Mouse (Mus musculus): ENCODE measurements around the gene Smarcc1. TPM values are rescaled to one million over a fixed set of nuclear protein-coding genes. Genes with fewer than 3 reads are reported as not detected.
A peak's percentile ranks its signal among the peaks of the same experiment; 100 is the strongest.

The Smarcc1 gene
- total and polyA plus RNA-seq, 2 experiments from 2014 or later = 43.0 to 77.1 TPM

DNA sequence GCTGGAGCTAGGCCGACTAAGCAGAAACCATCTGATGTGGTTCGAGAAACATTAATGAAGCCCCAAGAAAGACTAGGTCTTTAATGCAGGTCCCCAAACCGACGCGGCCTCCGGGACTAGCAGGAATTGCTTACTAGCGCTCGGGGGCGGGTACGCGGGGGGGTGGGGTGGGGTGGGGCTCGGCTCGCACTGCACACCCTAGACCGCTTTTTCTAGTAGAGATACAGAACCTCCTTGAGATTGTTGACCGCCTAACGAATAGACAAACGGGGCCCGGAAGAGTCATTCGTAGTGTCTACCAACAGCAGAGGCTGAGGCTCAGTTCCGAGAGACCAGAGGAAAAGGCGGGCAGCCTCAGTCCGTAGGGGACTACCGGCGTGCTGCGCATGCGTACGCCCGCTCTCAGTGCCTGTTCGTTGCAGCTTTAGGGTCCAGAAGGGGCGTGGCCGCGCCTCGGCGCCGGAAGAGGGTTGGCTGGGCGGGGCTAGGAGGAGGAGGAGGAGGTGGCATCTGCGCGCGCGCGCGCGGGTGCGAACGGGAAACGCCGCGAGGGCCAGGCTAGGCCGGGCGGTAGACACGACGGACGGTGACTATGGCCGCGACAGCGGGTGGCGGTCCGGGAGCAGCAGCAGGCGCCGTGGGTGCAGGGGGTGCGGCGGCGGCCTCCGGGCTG is 14.2 kb downstream of the Smarcc1 start:
- under 1% methylated on average over 62 of the region's 64 CpGs for WGBS
- DNase-seq (peak; percentile 99), ATAC-seq (peak; percentile 99)
- Histone ChIP-seq H3K4me1 (ENCODE audit: insufficient read depth) (peaks cover 4% of the 10 kb centered on the region; the same call in 1 of the 2 replicates), H3K36me3 (ENCODE audit: insufficient read depth) (peaks cover 9% of the 10 kb centered on the region; the same call in 1 of the 2 replicates), H3K4me3 (ENCODE audit: low read depth, low read length) (peak overlapping the region; percentile 96), H3K27ac (ENCODE audit: low read depth, low read length) (peak overlapping the region; percentile 92), H3K9ac (peak overlapping the region; percentile 93), H3K4me2 (ENCODE audit: low read depth) (peak overlapping the region; percentile 61), H3K9me3 (ENCODE audit: low read length) (no peaks in the 10 kb centered on the region), H3K27me3 (ENCODE audit: insufficient read depth, low read length) (no peaks in the 10 kb centered on the region)
- TF ChIP-seq CTCF (IDR thresholded peaks at IDR 0.05; ENCODE audit: low read depth) = no peak

DNA sequence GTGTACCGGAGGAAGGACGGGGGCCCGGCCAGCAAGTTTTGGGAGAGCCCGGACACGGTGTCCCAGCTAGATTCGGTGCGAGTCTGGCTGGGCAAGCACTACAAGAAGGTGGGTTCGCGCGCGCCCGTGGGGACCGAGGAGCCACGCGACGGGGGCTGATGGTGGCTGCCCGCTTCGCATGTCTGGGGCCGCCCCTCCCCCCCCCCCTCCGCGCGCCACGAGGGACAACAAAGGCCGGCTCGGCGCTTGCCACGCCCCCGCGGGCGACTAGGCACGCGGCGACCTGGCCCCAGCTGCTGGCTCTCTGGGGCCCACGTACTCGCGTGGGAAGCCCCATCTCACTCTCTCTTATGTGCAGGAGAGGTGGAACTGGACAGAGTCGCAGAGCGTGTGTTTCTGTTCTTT is 14.7 kb downstream of the Smarcc1 start:
- WGBS = 2% methylated on average over 32 of the region's 38 CpGs
- peak overlapping the region; percentile 93 for H3K9ac ChIP-seq
- H3K36me3 ChIP-seq (ENCODE audit: insufficient read depth) = peaks cover 13% of the 10 kb centered on the region
- no peak for TF ChIP-seq CTCF (IDR thresholded peaks at IDR 0.05; ENCODE audit: low read depth)
- H3K4me2 ChIP-seq (ENCODE audit: low read depth) = peak overlapping the region; percentile 61
- ATAC-seq (peak; percentile 66), DNase-seq (peak; percentile 66)
- H3K27ac ChIP-seq (ENCODE audit: low read depth, low read length) = peak overlapping the region; percentile 92
- H3K27me3 ChIP-seq (ENCODE audit: insufficient read depth, low read length) = no peaks in the 10 kb centered on the region
- H3K4me3 ChIP-seq (ENCODE audit: low read depth, low read length) = peak overlapping the region; percentile 96
- H3K9me3 ChIP-seq (ENCODE audit: low read length) = no peaks in the 10 kb centered on the region
- peaks cover 4% of the 10 kb centered on the region; the same call in 1 of the 2 replicates for H3K4me1 ChIP-seq (ENCODE audit: insufficient read depth)

DNA sequence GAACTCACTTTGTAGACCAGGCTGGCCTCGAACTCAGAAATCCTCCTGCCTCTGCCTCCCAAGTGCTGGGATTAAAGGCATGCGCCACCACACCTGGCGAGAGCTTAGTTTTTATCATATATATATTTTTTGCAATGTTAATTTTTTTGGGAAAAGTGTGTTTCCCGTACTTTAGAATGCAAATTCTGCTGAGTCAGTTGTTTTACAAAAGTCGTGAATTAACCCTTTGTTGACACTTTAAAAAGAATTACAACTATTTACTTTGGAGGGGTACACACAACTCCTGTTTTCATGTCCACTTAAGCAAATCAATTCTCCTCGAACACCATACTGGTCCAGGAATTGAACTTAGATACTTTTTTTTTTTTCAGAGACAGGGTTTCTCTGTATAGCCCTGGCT is 15.4 kb downstream of the Smarcc1 start:
- no peak overlapping the region for H3K27ac ChIP-seq (ENCODE audit: low read depth, low read length)
- H3K9me3 ChIP-seq (ENCODE audit: low read length) = no peaks in the 10 kb centered on the region
- no peak for DNase-seq
- H3K36me3 ChIP-seq (ENCODE audit: insufficient read depth) = peaks cover 13% of the 10 kb centered on the region
- TF ChIP-seq CTCF (IDR thresholded peaks at IDR 0.05; ENCODE audit: low read depth) = no peak
- H3K27me3 ChIP-seq (ENCODE audit: insufficient read depth, low read length) = no peaks in the 10 kb centered on the region
- peak overlapping the region; percentile 93 for H3K9ac ChIP-seq
- ATAC-seq = no peak
- 63% methylated on average over 6 of the region's 6 CpGs for WGBS
- peak overlapping the region; percentile 61 for H3K4me2 ChIP-seq (ENCODE audit: low read depth)
- H3K4me3 ChIP-seq (ENCODE audit: low read depth, low read length) = peak overlapping the region; percentile 96
- H3K4me1 ChIP-seq (ENCODE audit: insufficient read depth) = peaks cover 4% of the 10 kb centered on the region; the same call in 1 of the 2 replicates

DNA sequence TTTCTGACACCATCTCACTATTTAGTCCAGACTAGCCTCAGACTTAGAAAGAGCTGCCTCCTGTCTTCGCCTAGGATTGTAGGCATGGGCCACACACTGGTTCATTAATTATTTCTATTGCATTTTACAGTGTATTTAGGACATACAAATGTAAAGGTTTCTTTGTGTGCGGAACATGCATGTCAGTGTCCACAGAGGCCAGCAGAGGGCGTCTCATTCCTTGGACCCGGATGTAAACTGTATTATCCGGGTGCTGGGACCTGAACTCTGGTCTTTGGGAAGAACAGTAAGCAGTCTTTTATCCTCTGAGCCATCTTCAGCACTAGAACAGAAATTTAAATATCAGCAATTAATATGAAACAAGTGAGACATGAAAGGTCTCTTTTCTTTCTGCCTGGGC is 16.7 kb downstream of the Smarcc1 start:
- H3K36me3 ChIP-seq (ENCODE audit: insufficient read depth) = peaks cover 13% of the 10 kb centered on the region
- H3K4me1 ChIP-seq (ENCODE audit: insufficient read depth) = peaks cover 4% of the 10 kb centered on the region; the same call in 1 of the 2 replicates
- ATAC-seq (no peak), DNase-seq (no peak)
- no peak overlapping the region for H3K27ac ChIP-seq (ENCODE audit: low read depth, low read length)
- peak overlapping the region; percentile 61; the same call in 1 of the 2 replicates for H3K4me2 ChIP-seq (ENCODE audit: low read depth)
- no peaks in the 10 kb centered on the region for H3K27me3 ChIP-seq (ENCODE audit: insufficient read depth, low read length)
- no peak overlapping the region for H3K4me3 ChIP-seq (ENCODE audit: low read depth, low read length)
- no peak for TF ChIP-seq CTCF (IDR thresholded peaks at IDR 0.05; ENCODE audit: low read depth)
- WGBS = 80% methylated on average over 5 of the region's 5 CpGs
- no peak overlapping the region for H3K9ac ChIP-seq
- no peaks in the 10 kb centered on the region for H3K9me3 ChIP-seq (ENCODE audit: low read length)

DNA sequence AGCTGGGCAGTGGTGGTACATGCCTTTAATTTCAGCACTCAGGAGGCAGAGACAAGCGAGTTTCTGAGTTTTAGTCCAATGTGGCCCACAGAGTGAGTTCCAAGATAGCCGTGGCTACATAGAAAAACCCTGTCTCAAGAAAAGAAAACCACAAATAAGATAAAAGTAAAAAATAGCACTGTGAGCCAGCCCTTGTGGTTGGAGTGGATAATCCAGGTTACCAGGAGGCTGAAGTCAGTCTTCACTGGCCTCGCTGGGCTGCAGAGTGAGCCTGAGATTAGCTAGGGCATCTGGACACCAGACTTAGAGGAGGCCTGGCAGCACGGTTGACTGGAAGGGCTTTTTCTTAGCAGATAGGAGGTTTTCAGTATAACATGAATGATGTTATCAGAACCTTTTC is 21.6 kb downstream of the Smarcc1 start:
- WGBS = 87% methylated on average over 4 of the region's 4 CpGs
- no peak overlapping the region for H3K9ac ChIP-seq
- DNase-seq (no peak), ATAC-seq (no peak)
- no peaks in the 10 kb centered on the region for H3K27me3 ChIP-seq (ENCODE audit: insufficient read depth, low read length)
- H3K4me1 ChIP-seq (ENCODE audit: insufficient read depth) = no peaks in the 10 kb centered on the region
- no peak overlapping the region for H3K4me2 ChIP-seq (ENCODE audit: low read depth)
- H3K4me3 ChIP-seq (ENCODE audit: low read depth, low read length) = no peak overlapping the region
- H3K9me3 ChIP-seq (ENCODE audit: low read length) = no peaks in the 10 kb centered on the region
- no peak overlapping the region for H3K27ac ChIP-seq (ENCODE audit: low read depth, low read length)
- peaks cover 25% of the 10 kb centered on the region for H3K36me3 ChIP-seq (ENCODE audit: insufficient read depth)
- no peak for TF ChIP-seq CTCF (IDR thresholded peaks at IDR 0.05; ENCODE audit: low read depth)

DNA sequence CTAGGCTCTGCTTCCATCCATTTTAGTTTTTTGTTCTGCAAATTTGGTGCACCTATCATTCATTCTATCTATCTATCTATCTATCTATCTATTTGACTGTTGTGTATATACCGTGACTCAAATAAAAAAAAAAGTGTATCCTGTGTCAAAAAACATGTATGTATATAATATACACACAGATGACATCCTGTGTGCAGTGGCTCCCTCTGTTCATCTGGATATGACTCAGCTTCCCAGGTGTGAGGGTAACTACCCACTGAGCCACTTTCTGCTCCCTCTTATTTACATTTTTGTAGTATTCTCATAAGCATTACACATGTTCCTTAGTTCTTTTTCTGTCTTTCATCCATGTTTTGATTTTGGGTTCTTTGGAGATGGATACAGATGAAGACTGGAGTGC is 24.6 kb downstream of the Smarcc1 start:
- TF ChIP-seq CTCF (IDR thresholded peaks at IDR 0.05; ENCODE audit: low read depth) = no peak
- no peaks in the 10 kb centered on the region for H3K9me3 ChIP-seq (ENCODE audit: low read length)
- ATAC-seq (no peak), DNase-seq (no peak)
- no peak overlapping the region for H3K27ac ChIP-seq (ENCODE audit: low read depth, low read length)
- peaks cover 21% of the 10 kb centered on the region for H3K36me3 ChIP-seq (ENCODE audit: insufficient read depth)
- no peak overlapping the region for H3K4me3 ChIP-seq (ENCODE audit: low read depth, low read length)
- no peaks in the 10 kb centered on the region for H3K4me1 ChIP-seq (ENCODE audit: insufficient read depth)
- no peaks in the 10 kb centered on the region for H3K27me3 ChIP-seq (ENCODE audit: insufficient read depth, low read length)
- WGBS = 95% methylated on average over 1 of the region's 1 CpGs
- no peak overlapping the region for H3K9ac ChIP-seq
- H3K4me2 ChIP-seq (ENCODE audit: low read depth) = no peak overlapping the region

DNA sequence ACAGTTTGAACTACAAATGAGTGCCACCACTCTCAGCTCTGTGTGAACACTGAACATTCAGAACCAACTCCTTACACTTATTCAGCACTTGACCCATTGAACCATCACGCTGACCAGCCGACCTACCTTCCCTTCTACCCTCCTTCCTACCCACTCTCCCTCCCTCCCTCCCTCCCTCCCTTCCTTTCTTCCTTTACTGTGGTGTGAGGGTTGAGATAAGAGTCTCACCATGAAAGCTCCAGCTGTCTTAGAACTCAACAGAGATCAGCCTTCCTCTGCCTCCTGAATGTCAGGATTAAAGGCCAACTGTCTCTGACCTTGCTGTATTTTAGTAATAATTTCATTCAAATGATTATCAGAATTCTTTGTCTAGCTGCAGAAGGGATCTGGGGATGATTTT is 31.1 kb downstream of the Smarcc1 start:
- peaks cover 48% of the 10 kb centered on the region for H3K36me3 ChIP-seq (ENCODE audit: insufficient read depth)
- no peak overlapping the region for H3K27ac ChIP-seq (ENCODE audit: low read depth, low read length)
- H3K9ac ChIP-seq = no peak overlapping the region
- TF ChIP-seq CTCF (IDR thresholded peaks at IDR 0.05; ENCODE audit: low read depth) = no peak
- no peaks in the 10 kb centered on the region for H3K9me3 ChIP-seq (ENCODE audit: low read length)
- DNase-seq (no peak), ATAC-seq (no peak)
- H3K4me1 ChIP-seq (ENCODE audit: insufficient read depth) = no peaks in the 10 kb centered on the region
- 92% methylated on average over 2 of the region's 2 CpGs for WGBS
- H3K4me2 ChIP-seq (ENCODE audit: low read depth) = no peak overlapping the region
- no peak overlapping the region for H3K4me3 ChIP-seq (ENCODE audit: low read depth, low read length)
- H3K27me3 ChIP-seq (ENCODE audit: insufficient read depth, low read length) = no peaks in the 10 kb centered on the region
